Mouse (Mus musculus) frontal cortex, adult (tissue): ENCODE data around the gene Pip4k2b.
"Not testable (repeated sequence)": the region's sequence is repeated elsewhere in the genome, so short reads cannot be mapped to it uniquely, and the experiment has no call there.

Experiments
- ATAC-seq: cut with Nextera tagmentation; 2 replicates; pipeline ENCODE4 v1.9.2; 2017; ENCODE audit warnings: mild to moderate bottlenecking, moderate library complexity, mixed read lengths; ENCODE audit not compliant: low TSS enrichment

Pip4k2b gene

GRCm38 (mm10) chr11:97753277-97753676 is 8.8 kb upstream of the Pip4k2b start:
- ATAC-seq, result peak; percentile 94

GRCm38 (mm10) chr11:97748496-97748895 is 4.0 kb upstream of the Pip4k2b start:
- ATAC-seq, result no peak

GRCm38 (mm10) chr11:97747773-97748172 is 3.3 kb upstream of the Pip4k2b start:
- ATAC-seq, result no peak

GRCm38 (mm10) chr11:97745331-97745721 is 822 bp upstream of the Pip4k2b start:
- no peak for ATAC-seq

DNA sequence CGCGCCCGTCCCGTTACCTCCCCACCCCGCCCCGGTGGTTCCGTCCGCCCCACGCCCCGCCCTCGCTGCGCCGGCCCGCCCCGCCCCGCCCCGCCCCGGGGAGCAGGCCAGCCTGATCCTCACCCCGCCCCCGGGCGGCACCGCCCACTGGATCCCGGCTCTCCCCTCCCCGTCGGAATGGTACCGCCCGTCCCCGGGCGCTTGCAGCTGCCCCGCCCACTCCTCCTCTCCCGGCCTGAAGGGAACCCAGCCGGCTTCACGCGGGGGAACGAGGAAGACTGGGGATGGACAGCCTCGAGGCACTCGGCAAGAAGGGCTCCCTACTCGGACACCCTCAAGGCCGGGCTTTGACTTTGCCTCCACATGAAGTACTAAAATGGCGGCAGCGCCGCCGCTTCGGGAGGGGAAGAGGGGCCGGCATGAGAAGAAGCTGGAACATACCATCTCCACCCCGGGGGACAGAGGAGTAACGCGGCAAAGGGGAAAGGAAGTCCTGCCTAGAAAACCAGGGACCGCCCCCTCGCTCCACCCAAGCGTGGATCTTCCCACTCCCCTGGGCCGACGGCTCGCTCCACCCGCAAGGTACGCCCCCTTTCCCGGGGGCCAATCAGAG is 320 bp upstream of the Pip4k2b start:
- ATAC-seq, result peak; percentile 87

DNA sequence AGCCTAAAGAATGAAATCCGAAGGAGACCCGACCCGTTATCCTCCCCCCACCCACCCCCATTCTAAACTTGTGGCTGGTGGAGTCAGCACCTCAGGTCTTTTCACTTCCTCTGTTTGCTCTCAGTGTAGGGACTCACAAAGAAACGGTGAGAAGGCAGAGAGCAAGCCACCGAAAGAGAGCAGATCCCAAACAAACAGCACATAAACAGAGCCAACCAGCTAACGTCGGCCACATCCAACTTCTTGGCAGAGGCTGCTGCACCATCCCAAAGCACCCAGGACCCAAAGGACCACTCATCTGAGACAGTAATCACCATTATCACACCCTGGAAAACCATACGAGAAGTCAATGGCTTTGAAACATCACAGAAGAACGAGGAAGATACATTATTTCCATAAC is 1.1 kb downstream of the Pip4k2b start:
- no peak for ATAC-seq

GRCm38 (mm10) chr11:97742591-97742990 is 1.9 kb downstream of the Pip4k2b start:
- no peak for ATAC-seq

GRCm38 (mm10) chr11:97742157-97742556 is 2.3 kb downstream of the Pip4k2b start:
- ATAC-seq, result no peak

DNA sequence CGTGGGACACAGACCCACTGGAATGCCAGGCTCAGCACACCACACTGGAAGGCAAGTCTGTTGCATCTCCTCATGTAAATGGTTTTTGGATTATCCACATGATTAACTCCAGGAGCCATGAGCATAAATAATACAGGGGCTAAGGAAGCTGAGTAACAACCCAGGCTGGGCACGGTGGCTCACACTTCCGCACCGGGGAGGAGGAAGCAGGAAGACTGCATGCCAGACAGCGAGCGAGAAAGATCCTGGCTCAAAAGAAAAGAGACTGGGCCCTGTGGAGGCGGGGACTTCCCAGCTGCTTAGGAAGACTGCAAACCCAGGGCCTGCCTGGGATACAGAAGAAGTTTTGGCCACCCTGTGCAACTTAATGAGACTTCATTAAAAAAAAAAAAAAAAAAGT is 4.3 kb downstream of the Pip4k2b start:
- no peak for ATAC-seq

DNA sequence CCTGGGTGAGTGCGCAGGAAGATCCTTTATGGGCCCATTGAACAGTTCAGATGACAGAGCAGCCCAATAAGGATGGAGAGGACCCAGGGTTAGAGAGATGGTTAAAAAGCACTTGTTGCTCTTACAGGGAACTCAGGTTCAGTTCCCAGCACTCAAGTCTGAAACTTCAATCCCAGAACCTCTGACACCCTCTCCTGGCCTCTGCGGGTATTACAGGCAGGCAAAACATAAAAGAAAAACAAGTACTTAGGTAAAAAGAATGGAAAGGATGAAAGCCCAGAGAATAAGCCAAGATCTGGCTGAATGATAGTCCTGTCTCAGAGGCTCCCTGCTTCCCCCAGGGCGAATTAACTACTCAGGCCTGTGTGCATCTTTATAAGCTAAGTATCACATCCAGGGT is 5.3 kb downstream of the Pip4k2b start:
- no peak for ATAC-seq

GRCm38 (mm10) chr11:97738703-97739102 is 5.8 kb downstream of the Pip4k2b start:
- no peak for ATAC-seq

DNA sequence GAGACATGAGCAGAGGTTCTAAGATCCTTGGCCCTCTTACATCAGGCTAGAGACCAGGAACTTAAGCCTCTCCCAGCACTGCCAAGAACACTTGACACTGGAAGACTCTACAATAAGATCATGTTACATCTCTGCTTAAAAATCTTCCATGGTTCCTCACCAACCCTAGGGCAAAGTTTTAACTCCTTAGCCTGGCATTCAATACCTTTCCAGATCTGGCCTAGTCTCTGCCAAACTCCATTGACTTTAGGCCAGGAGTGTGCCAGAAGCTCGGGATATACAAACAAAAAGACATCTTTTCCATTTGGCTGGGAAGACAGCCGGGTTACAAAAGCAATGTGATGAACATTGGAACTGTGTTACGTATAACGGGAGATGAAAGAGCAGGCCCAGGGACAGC is 6.9 kb downstream of the Pip4k2b start:
- no peak for ATAC-seq

DNA sequence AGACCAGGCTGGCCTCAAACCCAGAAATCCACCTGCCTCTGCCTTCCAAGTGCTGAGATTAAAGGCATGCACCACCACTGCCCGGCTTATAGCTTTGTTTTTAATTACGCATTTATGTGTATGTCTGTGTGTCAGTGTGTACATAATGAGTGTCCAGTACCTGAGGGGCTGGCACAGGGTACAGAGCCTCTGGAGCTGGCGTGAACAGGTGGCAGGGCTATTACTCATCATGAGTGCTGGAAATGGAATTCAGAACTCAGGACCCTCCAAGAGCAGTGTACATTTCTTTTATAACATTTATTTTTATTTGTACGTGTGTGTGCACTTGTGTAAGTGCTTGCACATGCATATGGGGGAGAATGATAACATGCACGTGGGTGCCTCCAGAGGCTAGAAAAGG is 7.9 kb downstream of the Pip4k2b start:
- ATAC-seq, result no peak

DNA sequence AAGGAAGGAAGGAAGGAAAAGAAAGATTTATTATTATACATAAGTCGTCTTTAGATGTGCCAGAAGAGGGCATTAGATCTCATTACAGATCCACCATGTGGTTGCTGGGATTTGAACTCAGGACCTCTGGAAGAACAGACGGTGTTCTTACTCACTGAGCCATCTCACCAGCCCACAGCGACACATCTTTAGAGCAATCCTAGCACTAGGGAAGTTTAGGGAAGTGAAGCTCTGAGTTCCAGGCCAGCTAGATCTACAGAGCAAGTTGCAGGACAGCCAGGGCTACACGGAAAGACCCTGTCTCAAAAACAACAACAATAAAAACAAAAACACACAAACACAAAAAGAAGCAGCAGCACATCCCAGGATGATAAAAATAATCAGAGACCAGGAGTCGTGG is 9.7 kb downstream of the Pip4k2b start:
- ATAC-seq, result not testable (repeated sequence)

DNA sequence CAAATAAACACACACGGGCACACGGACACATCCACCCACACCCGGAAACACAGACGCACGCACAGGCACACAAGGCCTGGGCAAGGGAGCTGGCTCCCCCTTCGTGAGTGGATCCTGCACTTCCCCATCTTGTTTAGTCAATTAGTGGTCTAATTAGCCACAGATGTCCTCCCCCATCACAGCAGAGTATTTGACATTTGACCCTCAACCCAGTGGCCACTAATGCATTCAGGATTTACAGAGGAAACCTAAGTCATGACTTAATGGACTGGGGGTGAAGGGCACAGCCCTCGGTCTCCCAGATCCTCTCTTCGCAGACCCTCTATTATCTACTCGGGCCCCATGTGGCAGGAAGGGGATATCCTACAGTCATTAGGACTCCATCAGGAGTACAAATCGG is 10.8 kb downstream of the Pip4k2b start:
- ATAC-seq, result no peak

DNA sequence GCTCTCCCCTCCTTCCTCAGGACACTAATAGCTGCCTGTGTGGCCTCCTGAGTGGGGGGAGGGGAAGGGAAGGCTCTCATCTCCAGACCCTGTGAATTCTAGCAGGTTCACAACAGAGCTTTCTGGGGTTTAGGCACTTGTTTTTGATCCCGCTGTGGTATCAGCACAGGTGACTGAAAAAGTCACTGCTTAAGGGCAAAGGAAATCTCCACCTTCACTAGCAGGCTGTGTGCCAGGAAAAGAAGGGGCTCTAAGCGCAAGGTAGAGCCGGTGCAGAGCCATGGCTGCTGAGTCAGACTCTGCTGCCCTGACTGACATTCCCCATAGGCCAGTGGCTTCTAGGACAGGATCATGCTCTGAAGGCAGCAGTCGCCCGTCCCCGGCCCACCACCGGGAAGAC is 15.8 kb downstream of the Pip4k2b start:
- ATAC-seq, result no peak

GRCm38 (mm10) chr11:97728311-97728710 is 16.2 kb downstream of the Pip4k2b start:
- no peak for ATAC-seq

DNA sequence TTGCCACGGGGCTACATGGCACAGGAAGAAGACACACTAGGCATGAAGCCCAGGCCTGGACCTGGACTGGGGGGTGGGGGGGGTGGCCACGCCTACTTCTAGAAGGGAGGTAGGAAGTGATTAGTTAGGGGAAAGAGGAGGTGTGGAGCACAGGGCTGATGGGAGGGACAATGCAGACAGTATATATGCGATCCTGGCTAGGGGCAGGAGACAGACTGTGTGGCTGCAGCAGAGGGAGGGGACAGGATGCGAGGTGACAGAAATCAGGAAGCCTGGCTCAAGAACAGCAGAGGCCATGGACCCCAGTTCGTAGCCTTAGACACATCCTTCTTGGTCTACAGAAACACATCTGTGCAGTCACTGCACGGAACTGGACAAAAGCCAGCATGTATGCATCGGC is 20.8 kb downstream of the Pip4k2b start:
- no peak for ATAC-seq

DNA sequence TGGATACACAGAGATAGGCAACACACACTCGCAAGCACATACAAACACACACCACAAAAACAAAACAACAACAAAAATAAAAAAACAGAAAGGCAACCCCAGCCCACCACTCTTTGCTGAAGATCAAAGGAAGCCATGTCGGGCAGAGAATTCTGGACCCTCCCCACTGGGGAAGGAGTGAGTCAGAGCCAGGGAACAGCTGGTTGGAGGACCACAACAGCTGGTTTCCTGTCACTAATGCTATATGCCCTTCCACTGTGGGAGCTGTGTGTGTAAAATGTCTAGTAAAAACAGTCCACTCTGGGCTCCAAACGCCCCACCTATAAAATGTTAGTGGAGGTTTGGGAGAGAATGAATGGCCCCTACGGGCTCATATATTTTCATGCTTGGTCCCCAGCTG is 23.2 kb downstream of the Pip4k2b start:
- no peak for ATAC-seq

DNA sequence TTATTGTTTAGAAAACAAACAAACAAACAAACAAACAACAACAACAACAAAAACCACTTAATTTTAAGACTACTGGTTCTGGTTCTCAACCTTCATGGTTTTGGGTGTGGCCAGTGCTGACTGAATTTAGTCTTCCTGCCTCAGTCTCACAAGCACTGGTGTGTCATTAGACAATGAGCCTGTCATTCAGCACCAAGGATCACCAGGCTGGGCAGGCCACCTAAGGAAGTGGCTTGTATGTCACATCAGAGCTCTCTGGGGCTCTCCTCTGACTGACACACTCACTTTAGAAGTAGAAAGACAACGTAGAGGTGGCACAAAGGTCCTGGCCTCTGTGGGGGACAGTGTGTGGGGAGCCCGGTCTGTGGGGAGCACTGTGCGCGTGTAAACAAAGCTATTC is 25.5 kb downstream of the Pip4k2b start:
- no peak for ATAC-seq

DNA sequence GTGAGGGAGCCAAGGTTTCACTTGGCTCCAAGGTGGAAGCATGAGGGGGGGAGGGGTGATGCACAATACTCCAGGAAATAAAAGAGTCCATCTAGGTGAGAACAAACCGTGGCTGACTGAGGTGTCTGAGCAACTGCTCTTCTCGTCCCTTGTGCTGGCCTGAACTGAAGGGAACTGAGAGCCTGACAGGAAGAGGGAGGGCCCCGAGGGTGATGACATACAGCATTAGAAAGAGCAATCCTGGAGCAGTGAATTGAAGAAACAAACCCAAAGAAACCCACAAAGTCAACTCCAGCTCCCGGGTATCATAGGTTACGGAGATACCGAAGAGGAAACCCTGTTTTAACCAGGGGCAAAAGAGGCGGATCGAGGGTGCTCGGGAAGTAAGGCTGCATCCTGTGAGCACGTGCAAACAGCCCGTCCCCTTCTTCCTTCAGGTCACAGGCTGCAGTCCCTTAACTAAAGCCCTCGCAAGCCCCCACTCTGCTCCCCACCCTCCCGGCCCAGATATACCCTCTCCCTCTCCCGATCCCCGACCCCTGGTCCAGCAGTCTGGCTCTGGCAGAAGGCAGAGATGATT is 26.1 kb downstream of the Pip4k2b start:
- no peak for ATAC-seq

DNA sequence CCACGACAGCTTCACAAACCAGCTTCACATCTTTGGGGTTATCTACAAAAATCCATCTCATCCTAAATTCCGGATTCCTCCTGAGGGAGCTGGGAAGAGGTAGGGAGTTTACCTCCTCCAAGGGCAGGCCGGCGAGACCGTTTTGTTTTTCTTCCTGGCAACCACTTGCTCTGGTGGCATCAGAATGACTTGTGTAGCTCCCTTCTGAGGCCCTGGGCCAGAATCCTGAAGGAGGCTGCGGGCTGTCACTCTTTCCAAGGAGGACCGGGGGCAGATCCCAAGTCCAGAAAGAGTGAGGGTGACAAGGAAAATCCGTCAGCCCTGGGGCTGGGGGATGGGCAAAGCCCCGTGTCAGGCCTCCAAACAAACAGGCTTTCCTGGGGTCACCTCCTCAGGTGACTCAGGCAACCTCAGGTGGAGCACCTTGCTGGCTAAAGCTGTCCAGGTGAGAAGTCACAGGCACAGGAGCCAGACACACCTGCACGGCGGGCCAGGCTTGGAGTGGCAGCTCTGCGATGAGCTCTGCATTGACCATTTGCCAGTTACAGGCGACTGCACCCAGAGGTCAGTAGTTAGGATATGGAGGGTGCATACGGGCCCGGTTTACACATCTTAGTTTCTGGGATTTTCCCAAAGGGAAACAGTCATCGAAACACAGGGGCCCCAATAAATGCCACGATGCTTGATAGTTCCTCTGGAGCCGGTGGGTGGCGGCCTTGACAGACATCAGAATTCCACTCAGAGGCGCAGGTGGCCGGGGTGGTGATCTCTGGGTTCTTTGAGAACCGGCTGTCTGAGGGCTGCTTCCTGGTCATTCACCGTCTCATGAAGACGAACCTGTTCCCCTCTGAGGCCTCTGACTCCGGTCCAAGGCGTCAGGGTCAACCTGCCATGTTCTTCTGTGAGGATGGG is 26.9 kb downstream of the Pip4k2b start:
- ATAC-seq, result no peak

GRCm38 (mm10) chr11:97716021-97716420 is 28.5 kb downstream of the Pip4k2b start:
- ATAC-seq, result no peak
